In genomic region chr10:30771417-30772158, GRCm38 (mm10) we compare ENCODE assay signal across 22 mouse cellular contexts. TPM values are rescaled to one million over a fixed set of nuclear protein-coding genes. Genes with fewer than 3 reads are reported as not detected.
DNase-seq lines count a peak whose midpoint lies in the region; ATAC-seq and TF ChIP-seq lines count a peak whose summit lies in the region.
"Had no signal": no experiment of that assay in that cellular context is flagged by ENCODE, and none has a peak within 500 bp of the region (broad histone marks: within the 10 kb centered on the region; RNA-seq: fewer than 3 reads in every experiment).

No protein-coding gene starts in this region.

- H3K27ac ChIP-seq in liver, adult 2 months (replicated peaks; ENCODE audit: insufficient read depth, low read depth, low read length): 0 out of 2 replicates have a peak overlapping the region, but pooled peaks have one; percentile 2
- no peak overlapping the region for H3K27ac ChIP-seq in liver, postnatal 0 days (ENCODE audit: low read depth)
- H3K27ac ChIP-seq in intestine, embryonic 16.5 days (ENCODE audit: low read length): no peak overlapping the region
- H3K27ac ChIP-seq in stomach, postnatal 0 days (replicated peaks): no peak overlapping the region
- no peak overlapping the region for H3K27ac ChIP-seq in cerebellum, adult 2 months (ENCODE audit: insufficient read depth, low read length)
- H3K27ac ChIP-seq: embryonic facial prominence, embryonic 15.5 days; forebrain, embryonic 10.5 days; gastrocnemius, adult 2 months; heart, embryonic 13.5 days; hindbrain, embryonic 15.5 days had no signal

- TF ChIP-seq EP300 in liver, postnatal 0 days (IDR thresholded peaks at IDR 0.05; ENCODE audit: low read depth): no peak
- TF ChIP-seq EP300 in stomach, postnatal 0 days (optimal IDR thresholded peaks at IDR 0.05): no peak

- no peak for TF ChIP-seq CTCF in liver, adult 2 months (IDR thresholded peaks at IDR 0.05; ENCODE audit: low read depth, low read length)
- TF ChIP-seq CTCF in liver, postnatal 0 days (IDR thresholded peaks at IDR 0.05; ENCODE audit: low read depth): no peak
- no peak for TF ChIP-seq CTCF in stomach, postnatal 0 days (IDR thresholded peaks at IDR 0.05; ENCODE audit: low read depth)
- TF ChIP-seq CTCF in cerebellum, adult 2 months (IDR thresholded peaks at IDR 0.05; ENCODE audit: borderline replicate concordance, insufficient read depth, low read depth, low read length): no peak

- H3K9me3 ChIP-seq in liver, postnatal 0 days (ENCODE audit: low read length): no peaks in the 10 kb centered on the region
- H3K9me3 ChIP-seq in intestine, embryonic 16.5 days (ENCODE audit: control insufficient read depth, low read length): no peaks in the 10 kb centered on the region
- H3K9me3 ChIP-seq in stomach, postnatal 0 days (ENCODE audit: control insufficient read depth, low read length): no peaks in the 10 kb centered on the region
- H3K9me3 ChIP-seq: embryonic facial prominence, embryonic 15.5 days; G1E; heart, embryonic 13.5 days; hindbrain, embryonic 15.5 days had no signal

- no peaks in the 10 kb centered on the region for H3K4me1 ChIP-seq in liver, adult 2 months (ENCODE audit: control insufficient read depth, insufficient read depth, low read length)
- H3K4me1 ChIP-seq in liver, postnatal 0 days (ENCODE audit: insufficient read depth): no peaks in the 10 kb centered on the region
- H3K4me1 ChIP-seq in intestine, embryonic 16.5 days (ENCODE audit: control insufficient read depth, insufficient read depth, low read length): no peaks in the 10 kb centered on the region
- no peaks in the 10 kb centered on the region for H3K4me1 ChIP-seq in stomach, postnatal 0 days (replicated peaks; ENCODE audit: control insufficient read depth, insufficient read depth)
- peaks cover 4% of the 10 kb centered on the region; the same call in 1 of the 2 replicates for H3K4me1 ChIP-seq in cerebellum, adult 2 months (ENCODE audit: control insufficient read depth, insufficient read depth, low read length)
- H3K4me1 ChIP-seq: embryonic facial prominence, embryonic 15.5 days; forebrain, embryonic 10.5 days; heart, embryonic 13.5 days had no signal

- H3K4me3 ChIP-seq in liver, adult 2 months (ENCODE audit: insufficient read depth, low read depth, low read length): no peak overlapping the region
- no peak overlapping the region for H3K4me3 ChIP-seq in liver, postnatal 0 days (ENCODE audit: low read depth, low read length)
- no peak overlapping the region for H3K4me3 ChIP-seq in intestine, embryonic 16.5 days (ENCODE audit: low read length)
- H3K4me3 ChIP-seq in stomach, postnatal 0 days (ENCODE audit: low read depth, low read length): no peak overlapping the region
- no peak overlapping the region for H3K4me3 ChIP-seq in cerebellum, adult 2 months (replicated peaks; ENCODE audit: insufficient read depth, low read depth, low read length)
- H3K4me3 ChIP-seq: embryonic facial prominence, embryonic 15.5 days; erythroblast, embryonic 14.5 days; forebrain, embryonic 10.5 days; gastrocnemius, adult 2 months; heart, embryonic 13.5 days; hindbrain, embryonic 15.5 days had no signal

- TF ChIP-seq POLR2A in liver, adult 2 months (IDR thresholded peaks at IDR 0.05; ENCODE audit: extremely low read depth, insufficient read depth, low read length): no peak
- TF ChIP-seq POLR2A in cerebellum, adult 2 months (IDR thresholded peaks at IDR 0.05; ENCODE audit: borderline replicate concordance, insufficient read depth, low read length): no peak

- WGBS in liver, adult 2 months: 70% methylated on average over 5 of the region's 5 CpGs
- WGBS in liver, postnatal 0 days (ENCODE audit: insufficient replicate concordance): 83% methylated on average over 5 of the region's 5 CpGs
- WGBS in intestine, embryonic 16.5 days: 70% methylated on average over 5 of the region's 5 CpGs
- 75% methylated on average over 5 of the region's 5 CpGs for WGBS in stomach, postnatal 0 days
- 85% methylated on average over 5 of the region's 5 CpGs for WGBS in cerebellum, adult 2 months

- no peak overlapping the region for H3K4me2 ChIP-seq in liver, postnatal 0 days (ENCODE audit: low read depth, low read length)
- H3K4me2 ChIP-seq in intestine, embryonic 16.5 days (ENCODE audit: low read depth, low read length): no peak overlapping the region
- no peak overlapping the region for H3K4me2 ChIP-seq in stomach, postnatal 0 days (replicated peaks; ENCODE audit: low read depth)
- H3K4me2 ChIP-seq: embryonic facial prominence, embryonic 15.5 days; heart, embryonic 13.5 days; hindbrain, embryonic 15.5 days had no signal

- H3K9ac ChIP-seq in liver, adult 2 months (ENCODE audit: low read depth, low read length): no peak overlapping the region
- H3K9ac ChIP-seq in liver, postnatal 0 days (replicated peaks): no peak overlapping the region
- H3K9ac ChIP-seq in intestine, embryonic 16.5 days (ENCODE audit: low read depth, low read length): no peak overlapping the region
- H3K9ac ChIP-seq in stomach, postnatal 0 days (ENCODE audit: low read length): no peak overlapping the region
- H3K9ac ChIP-seq: embryonic facial prominence, embryonic 15.5 days; heart, embryonic 13.5 days; hindbrain, embryonic 15.5 days had no signal

- H3K79me2 ChIP-seq in liver, adult 2 months (ENCODE audit: control insufficient read depth, insufficient read depth, low read length): no peaks in the 10 kb centered on the region

- H3K36me3 ChIP-seq in liver, adult 2 months (ENCODE audit: control insufficient read depth, insufficient read depth, low read length): no peaks in the 10 kb centered on the region
- H3K36me3 ChIP-seq in liver, postnatal 0 days (replicated peaks; ENCODE audit: insufficient read depth, low read length): peaks cover 7% of the 10 kb centered on the region; the same call in 1 of the 2 replicates
- H3K36me3 ChIP-seq in intestine, embryonic 16.5 days (ENCODE audit: control insufficient read depth, insufficient read depth, low read length): no peaks in the 10 kb centered on the region
- no peaks in the 10 kb centered on the region for H3K36me3 ChIP-seq in stomach, postnatal 0 days (ENCODE audit: control insufficient read depth, insufficient read depth, low read length)
- H3K36me3 ChIP-seq: embryonic facial prominence, embryonic 15.5 days; forebrain, embryonic 10.5 days had no signal

- no peaks in the 10 kb centered on the region for H3K27me3 ChIP-seq in liver, adult 2 months (ENCODE audit: control insufficient read depth, insufficient read depth, low read length)
- H3K27me3 ChIP-seq in liver, postnatal 0 days (ENCODE audit: insufficient read depth, low read length): no peaks in the 10 kb centered on the region
- no peaks in the 10 kb centered on the region for H3K27me3 ChIP-seq in intestine, embryonic 16.5 days (replicated peaks; ENCODE audit: control insufficient read depth, insufficient read depth, low read length)
- H3K27me3 ChIP-seq in stomach, postnatal 0 days (ENCODE audit: control insufficient read depth, insufficient read depth, low read length): no peaks in the 10 kb centered on the region
- no peaks in the 10 kb centered on the region for H3K27me3 ChIP-seq in cerebellum, adult 2 months (ENCODE audit: control insufficient read depth, insufficient read depth, low read length)
- H3K27me3 ChIP-seq: embryonic facial prominence, embryonic 15.5 days; heart, embryonic 13.5 days; hindbrain, embryonic 15.5 days had no signal

- ATAC-seq in liver, postnatal 0 days: no peak
- peak; percentile 53 for ATAC-seq in intestine, embryonic 16.5 days
- ATAC-seq in stomach, postnatal 0 days (ENCODE audit: low FRiP score, low TSS enrichment): no peak
- ATAC-seq: forebrain, embryonic 14.5 days had no signal

- no peak for DNase-seq in liver, adult 2 months (ENCODE audit: extremely low read depth, low read depth, low spot score)
- no peak for DNase-seq in liver, postnatal 0 days
- peak; percentile 22 for DNase-seq in R1 (ENCODE audit: low read depth, low spot score)
- DNase-seq in stomach, postnatal 0 days (ENCODE audit: low spot score): no peak
- DNase-seq in layer of hippocampus, adult 9-10 months (ENCODE audit: low spot score): no peak
- no peak for DNase-seq in cerebellum, adult 2 months
- DNase-seq: adrenal gland, adult 2 months; adrenal gland, postnatal 25 days; cerebellum, adult 11-12 months; cerebellum, postnatal 14 days; embryo, embryonic 11 days; gastrocnemius, adult 2 months; gastrocnemius, postnatal 25 days; heart, postnatal 36 days had no signal

RNA-seq across cellular contexts. Expression of gene Ncoa7, which starts 31.5 kb away (rescaled TPM):
- 1.5 and 2.1 TPM in 2 replicates for total RNA-seq in liver, adult 2 months (2014; rRNA removed)
- 0.27 and 0.32 TPM in 2 replicates for polyA plus RNA-seq in liver, adult 2 months (2012; rRNA removed)
- 6.4 TPM in 2 replicates for polyA plus RNA-seq in liver, postnatal 0 days (2015; fragmentation: Nextera tagmentation; extraction: Ambion mirVana)
- 8.1 and 9.4 TPM in 2 replicates for polyA plus RNA-seq in intestine, embryonic 16.5 days (2015; fragmentation: Nextera tagmentation; extraction: Ambion mirVana)
- 11.4 and 12.2 TPM in 2 replicates for polyA plus RNA-seq in stomach, postnatal 0 days (2015; fragmentation: Nextera tagmentation; extraction: Ambion mirVana)
- 65.5 and 69.4 TPM in 2 replicates for polyA plus RNA-seq in cerebellum, adult 2 months (2012; rRNA removed)
